Mouse (Mus musculus) liver, embryonic 16.5 days (tissue): ENCODE measurements at regions not wholly inside any gene's neighbourhood (a gene's known extent, or its start where the extent isn't known, plus 50 kb on each side); places are given as distances from the start of the nearest gene placed in this dataset.

ENCODE experiments used
- ATAC-seq: fragments of 200-750 bp; cut with Nextera tagmentation; 2 replicates; pipeline ENCODE4 v1.8.0; 2017; ENCODE audit warnings: low read depth, mild to moderate bottlenecking, moderate number of reproducible peaks, moderate library complexity
- H3K27ac ChIP-seq: fragments of 300-500 bp; sonication (generic); 2 replicates; pipeline ENCODE4 v1.5.1; 2014; ENCODE audit warnings: mild to moderate bottlenecking, low read length
- H3K27me3 ChIP-seq: fragments of 300-500 bp; sonication (generic); 2 replicates; pipeline ENCODE4 v1.6.1; 2014; ENCODE audit warnings: low read depth, low read length, mixed read lengths; ENCODE audit not compliant: control insufficient read depth, insufficient read depth
- H3K36me3 ChIP-seq: fragments of 300-500 bp; sonication (generic); 2 replicates; pipeline ENCODE4 v1.6.1; 2014; ENCODE audit warnings: mild to moderate bottlenecking; ENCODE audit not compliant: control insufficient read depth, insufficient read depth
- H3K4me1 ChIP-seq: fragments of 300-500 bp; sonication (generic); 2 replicates; pipeline ENCODE4 v1.6.1; 2014; ENCODE audit warnings: low read depth, low read length, mixed read lengths; ENCODE audit not compliant: control insufficient read depth
- H3K4me2 ChIP-seq: fragments of 300-500 bp; sonication (generic); 2 replicates; pipeline ENCODE4 v1.6.1; 2014; ENCODE audit warnings: low read depth, low read length, mixed read lengths
- H3K4me3 ChIP-seq: fragments of 300-500 bp; sonication (generic); 2 replicates; pipeline ENCODE4 v1.5.1; 2014; ENCODE audit warnings: low read depth, mild to moderate bottlenecking, low read length
- H3K9ac ChIP-seq: fragments of 300-500 bp; sonication (generic); 2 replicates; pipeline ENCODE4 v1.6.1; 2014; ENCODE audit warnings: low read depth, low read length
- H3K9me3 ChIP-seq: fragments of 300-500 bp; sonication (generic); replicated peaks from 2 replicates; pipeline ENCODE4 v1.6.1; 2016; ENCODE audit warnings: low read length; ENCODE audit not compliant: control insufficient read depth
- WGBS: fragments of 180-500 bp; shearing (Covaris S2); extraction: QIAGEN DNeasy Blood & Tissue Kit; methylation state at CpG from one replicate; pipeline ENCODE4 v1.1.7; 2014; ENCODE audit not compliant: insufficient replicate concordance; 5-methylcytosine and 5-hydroxymethylcytosine counted together

GRCm38 (mm10) chr17:80834176-80834517, 105.9 kb upstream of the Map4k3 start:
- no peak overlapping the region for H3K4me2 ChIP-seq
- no peak overlapping the region for H3K27ac ChIP-seq
- H3K4me1 ChIP-seq: no peaks in the 10 kb centered on the region
- no peaks in the 10 kb centered on the region for H3K9me3 ChIP-seq
- H3K27me3 ChIP-seq: no peaks in the 10 kb centered on the region
- H3K4me3 ChIP-seq: no peak overlapping the region
- WGBS: 31% methylated on average over 5 of the region's 5 CpGs
- ATAC-seq: no peak
- no peak overlapping the region for H3K9ac ChIP-seq
- H3K36me3 ChIP-seq: no peaks in the 10 kb centered on the region

GRCm38 (mm10) chr17:80833355-80834175, 105.3 kb upstream of the Map4k3 start:
- no peaks in the 10 kb centered on the region for H3K27me3 ChIP-seq
- no peak overlapping the region for H3K27ac ChIP-seq
- no peak overlapping the region for H3K4me3 ChIP-seq
- no peaks in the 10 kb centered on the region for H3K4me1 ChIP-seq
- peak; percentile 56; the same call in 1 of the 2 replicates for ATAC-seq
- no peak overlapping the region for H3K9ac ChIP-seq
- H3K9me3 ChIP-seq: no peaks in the 10 kb centered on the region
- peak overlapping the region; percentile 29; the same call in 1 of the 2 replicates for H3K4me2 ChIP-seq
- no peaks in the 10 kb centered on the region for H3K36me3 ChIP-seq
- WGBS: 33% methylated on average over 10 of the region's 10 CpGs

DNA sequence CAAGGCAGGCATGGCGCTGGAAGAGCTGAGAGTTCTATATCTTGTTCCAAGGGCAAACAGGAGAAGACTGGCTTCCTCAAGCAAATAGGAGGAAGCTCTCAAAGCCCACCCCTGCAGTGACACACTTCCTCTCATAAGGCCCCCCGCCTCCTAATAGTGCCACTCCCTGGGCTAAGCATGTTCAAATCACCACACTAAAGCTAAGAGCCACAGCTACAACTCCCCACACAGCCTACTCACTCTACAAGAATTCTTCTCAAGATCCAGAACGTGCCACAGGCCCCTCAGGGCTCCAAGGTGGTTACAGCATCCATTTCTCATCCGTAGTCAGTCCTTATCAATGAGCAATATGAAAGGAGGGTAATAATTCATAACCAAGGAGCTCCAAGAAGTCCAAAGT, 103.4 kb upstream of the Map4k3 start:
- no peak overlapping the region for H3K27ac ChIP-seq
- 44% methylated on average over 4 of the region's 4 CpGs for WGBS
- ATAC-seq: no peak
- H3K36me3 ChIP-seq: no peaks in the 10 kb centered on the region
- H3K9ac ChIP-seq: no peak overlapping the region
- no peak overlapping the region for H3K4me2 ChIP-seq
- no peaks in the 10 kb centered on the region for H3K9me3 ChIP-seq
- no peak overlapping the region for H3K4me3 ChIP-seq
- H3K27me3 ChIP-seq: no peaks in the 10 kb centered on the region
- H3K4me1 ChIP-seq: no peaks in the 10 kb centered on the region; the same call in none of the 2 replicates

- Histone ChIP-seq H3K4me1 (peaks cover 6% of the 10 kb centered on the region), H3K9me3 (no peaks in the 10 kb centered on the region), H3K36me3 (no peaks in the 10 kb centered on the region), H3K27me3 (no peaks in the 10 kb centered on the region), H3K27ac (no peak overlapping the region), H3K9ac (no peak overlapping the region), H3K4me2 (no peak overlapping the region), H3K4me3 (no peak overlapping the region)
- no peak for ATAC-seq
- 38% methylated on average over 2 of the region's 2 CpGs for WGBS
Observed at GRCm38 (mm10) chr17:80827896-80828295, 99.6 kb upstream of the Map4k3 start.

- Histone ChIP-seq H3K27me3 (no peaks in the 10 kb centered on the region), H3K4me2 (no peak overlapping the region), H3K36me3 (no peaks in the 10 kb centered on the region), H3K4me3 (no peak overlapping the region), H3K9me3 (no peaks in the 10 kb centered on the region), H3K27ac (no peak overlapping the region), H3K9ac (no peak overlapping the region), H3K4me1 (peaks cover 6% of the 10 kb centered on the region)
- 83% methylated on average over 17 of the region's 17 CpGs for WGBS
- no peak for ATAC-seq
Observed at GRCm38 (mm10) chr17:80827361-80827760, 99.1 kb upstream of the Map4k3 start.

DNA sequence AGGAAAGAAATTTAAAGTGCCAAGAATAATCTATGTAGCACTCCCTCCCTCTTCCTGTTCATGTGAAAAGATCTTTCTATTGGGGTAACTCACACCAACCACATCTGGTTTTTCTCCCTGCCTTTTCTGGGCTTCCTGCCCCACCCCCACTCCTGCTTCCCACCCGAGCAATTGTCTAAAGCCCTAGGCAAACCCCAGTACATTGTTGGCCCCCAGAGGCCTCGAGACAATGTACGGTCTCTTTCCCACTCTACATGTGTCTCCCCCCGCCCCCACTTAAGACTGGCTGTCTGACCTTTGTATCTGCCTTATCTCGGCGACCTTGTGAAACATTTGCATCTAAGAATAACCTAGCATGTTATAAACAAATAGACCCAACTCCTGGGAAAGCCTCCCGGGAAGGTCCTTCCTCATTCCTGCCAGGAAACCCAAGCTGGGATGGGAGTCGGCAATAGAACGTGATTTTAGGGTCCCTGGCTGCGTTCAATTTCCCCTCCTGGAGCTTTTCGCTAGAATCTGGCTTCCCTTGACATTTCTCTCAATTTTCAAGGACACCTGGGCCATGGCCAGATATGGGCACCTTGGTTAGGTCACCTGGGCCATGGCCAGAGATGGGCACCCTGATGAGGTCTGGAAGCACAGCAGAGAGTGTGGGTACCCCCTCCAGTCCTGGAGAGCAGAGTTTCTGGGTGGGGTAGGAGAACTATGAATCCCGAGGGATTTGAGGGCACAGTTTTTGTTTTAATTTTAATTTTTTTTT, 97.9 kb upstream of the Map4k3 start:
- no peaks in the 10 kb centered on the region for H3K36me3 ChIP-seq
- no peak overlapping the region for H3K4me2 ChIP-seq
- no peak overlapping the region for H3K4me3 ChIP-seq
- peaks cover 6% of the 10 kb centered on the region for H3K4me1 ChIP-seq
- H3K9me3 ChIP-seq: no peaks in the 10 kb centered on the region
- 16% methylated on average over 12 of the region's 12 CpGs for WGBS
- H3K27ac ChIP-seq: no peak overlapping the region
- H3K9ac ChIP-seq: no peak overlapping the region
- H3K27me3 ChIP-seq: no peaks in the 10 kb centered on the region
- peak; percentile 35 for ATAC-seq

DNA sequence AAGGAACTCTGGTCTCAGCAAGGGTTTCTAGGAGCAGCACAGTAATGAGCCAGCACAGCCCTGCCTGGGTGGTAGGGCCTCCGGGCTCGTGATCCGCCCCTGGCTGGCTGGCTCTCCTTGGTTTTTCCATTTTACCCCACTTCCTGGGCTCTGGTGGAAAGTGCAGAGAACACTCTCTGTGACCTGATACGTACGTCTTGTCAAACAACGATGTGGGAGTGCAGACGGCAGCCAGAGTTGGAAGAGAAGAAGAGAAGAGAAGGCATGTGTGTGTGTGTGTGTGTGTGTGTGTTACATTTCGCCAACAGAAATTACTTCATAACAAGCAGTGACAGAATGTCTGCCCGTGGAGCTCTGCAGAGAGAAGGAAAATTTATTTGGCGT, 97.2 kb upstream of the Map4k3 start:
- Histone ChIP-seq H3K4me2 (no peak overlapping the region), H3K4me1 (peaks cover 6% of the 10 kb centered on the region)

GRCm38 (mm10) chr17:80824826-80825517, 96.7 kb upstream of the Map4k3 start:
- H3K4me1 ChIP-seq: peaks cover 6% of the 10 kb centered on the region
- no peak overlapping the region; the same call in 1 of the 2 replicates for H3K27ac ChIP-seq
- H3K36me3 ChIP-seq: no peaks in the 10 kb centered on the region
- no peaks in the 10 kb centered on the region for H3K9me3 ChIP-seq
- H3K4me2 ChIP-seq: no peak overlapping the region
- 71% methylated on average over 13 of the region's 13 CpGs for WGBS
- no peaks in the 10 kb centered on the region for H3K27me3 ChIP-seq
- no peak for ATAC-seq
- H3K9ac ChIP-seq: no peak overlapping the region
- H3K4me3 ChIP-seq: no peak overlapping the region

More for the DNA sequence above, 97.2 kb upstream of the Map4k3 start:
- no peaks in the 10 kb centered on the region for H3K9me3 ChIP-seq
- no peaks in the 10 kb centered on the region for H3K27me3 ChIP-seq
- no peak overlapping the region for H3K4me3 ChIP-seq
- H3K27ac ChIP-seq: no peak overlapping the region; the same call in 1 of the 2 replicates
- H3K36me3 ChIP-seq: no peaks in the 10 kb centered on the region
- 0 out of 2 replicates have a peak, but pooled peaks have one; percentile 7 for ATAC-seq
- no peak overlapping the region for H3K9ac ChIP-seq
- 21% methylated on average over 10 of the region's 10 CpGs for WGBS
